Mouse (Mus musculus): ENCODE data around the gene Scyl1.

Scyl1 gene

GRCm38 (mm10) chr19:5787920-5788319 lies 16.7 kb upstream of the Scyl1 start:
- no peak for DNase-seq (ENCODE audit: low spot score in 2 of 2)

DNA sequence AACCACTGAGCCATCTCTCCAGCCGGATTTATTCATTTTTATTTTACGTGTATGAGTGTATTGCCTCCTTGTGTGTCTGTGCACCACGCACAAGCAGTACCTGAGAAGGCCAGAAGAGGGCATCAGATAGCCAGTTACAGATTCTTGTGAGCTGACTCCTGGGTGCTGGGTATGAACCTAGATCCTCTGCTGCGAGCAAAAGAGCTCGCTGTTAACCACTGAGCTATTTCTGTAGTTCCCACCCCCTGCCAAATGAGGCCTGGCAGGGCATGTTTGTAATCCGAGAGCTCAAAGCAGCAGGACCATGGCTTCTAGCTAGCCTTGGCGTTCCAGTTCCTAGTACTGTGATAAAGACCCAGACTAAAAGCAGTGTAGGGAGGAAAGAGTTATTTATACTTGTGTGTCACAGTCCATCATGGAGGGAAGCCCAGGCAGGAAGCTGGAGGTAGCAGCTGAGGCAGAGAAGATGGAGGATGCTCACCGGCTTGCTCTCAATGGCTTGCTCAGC lies 16.0 kb upstream of the Scyl1 start:
- DNase-seq (ENCODE audit: low spot score in 2 of 2), result peak; percentile 80 to 87

- DNase-seq (ENCODE audit: low spot score in 2 of 2), result peak; percentile 79 to 91
Measured at GRCm38 (mm10) chr19:5786441-5787114, 15.4 kb upstream of the Scyl1 start.

DNA sequence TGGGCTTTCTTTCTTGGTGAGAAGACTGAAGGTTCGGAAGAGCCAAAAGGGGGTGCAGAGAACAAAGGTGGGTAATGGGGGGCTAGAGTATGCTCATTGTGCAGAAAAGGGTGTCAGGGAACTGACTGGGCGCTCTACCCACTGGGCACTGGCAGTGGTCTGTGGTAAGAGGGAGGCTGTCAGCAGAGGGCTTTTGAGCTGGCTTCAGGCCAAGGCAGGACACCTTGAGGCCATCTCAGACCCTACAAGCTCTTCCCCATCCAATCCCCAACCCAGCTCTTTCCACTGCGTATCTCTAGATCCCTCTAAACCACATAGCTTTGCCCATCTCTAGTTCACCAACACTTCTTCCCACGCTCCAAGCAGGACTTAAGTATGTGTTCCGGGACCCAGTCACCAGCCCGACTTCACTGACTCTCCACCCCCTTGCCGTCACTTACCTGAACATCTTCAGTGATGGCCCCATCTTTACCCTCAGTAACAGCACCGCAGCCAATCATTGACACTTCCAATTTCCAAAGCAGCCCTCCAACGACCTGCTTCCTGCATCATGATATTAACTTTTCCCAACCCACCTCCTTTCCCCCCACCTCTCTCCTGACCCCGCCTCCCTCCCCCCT lies 13.8 kb upstream of the Scyl1 start:
- no peak for DNase-seq (ENCODE audit: low spot score in 2 of 2)

- DNase-seq (ENCODE audit: low spot score in 2 of 2), result no peak
Measured at GRCm38 (mm10) chr19:5782121-5782520, 10.9 kb upstream of the Scyl1 start.

DNA sequence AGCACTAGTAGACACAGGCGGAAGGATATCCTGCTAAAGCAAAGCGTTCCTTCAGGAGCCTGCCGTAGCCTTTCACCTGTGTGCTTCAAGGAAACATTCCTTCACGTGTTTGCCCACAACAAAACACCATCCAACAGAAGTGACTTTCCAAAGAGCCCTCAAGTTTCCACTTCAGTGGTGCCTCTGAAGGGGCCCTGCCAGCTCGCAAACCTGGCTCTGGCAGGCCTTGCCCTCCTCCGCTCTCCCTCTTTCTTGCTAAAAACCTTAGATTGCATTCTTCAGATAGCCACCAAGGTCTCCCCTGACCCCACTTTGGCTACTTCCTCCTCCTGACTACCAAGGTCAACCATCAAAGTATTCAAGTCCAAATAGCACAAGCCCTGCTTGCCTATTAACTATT lies 10.3 kb upstream of the Scyl1 start:
- no peak for DNase-seq (ENCODE audit: low spot score in 2 of 2)

DNA sequence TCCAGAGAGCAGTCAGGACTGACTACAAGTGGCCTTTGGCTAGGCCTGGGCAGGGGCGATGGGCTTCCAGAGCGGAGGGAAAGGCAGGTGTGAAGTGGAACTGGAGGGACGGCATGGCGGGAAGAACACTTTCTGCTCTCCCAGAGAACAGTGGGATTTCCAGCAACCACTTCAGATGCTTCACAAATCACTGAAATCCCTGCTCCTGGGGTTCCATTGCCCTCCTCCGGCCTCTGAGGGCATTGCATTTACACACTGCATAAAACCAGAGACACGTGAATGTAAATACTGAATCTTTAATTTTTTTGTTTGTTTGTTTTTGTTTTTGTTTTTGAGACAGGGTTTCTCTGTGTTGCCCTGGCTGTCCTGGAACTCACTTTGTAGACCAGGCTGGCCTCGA lies 9.0 kb upstream of the Scyl1 start:
- DNase-seq (ENCODE audit: low spot score in 2 of 2), result no peak

- DNase-seq (ENCODE audit: low spot score in 2 of 2), result no peak
Measured at GRCm38 (mm10) chr19:5778312-5778711, 7.1 kb upstream of the Scyl1 start.

GRCm38 (mm10) chr19:5777387-5778032 lies 6.3 kb upstream of the Scyl1 start:
- DNase-seq (ENCODE audit: low spot score in 2 of 2), result no peak

- DNase-seq (ENCODE audit: low spot score in 2 of 2), result no peak
Measured at GRCm38 (mm10) chr19:5770311-5770710, 908 bp downstream of the Scyl1 start.

DNA sequence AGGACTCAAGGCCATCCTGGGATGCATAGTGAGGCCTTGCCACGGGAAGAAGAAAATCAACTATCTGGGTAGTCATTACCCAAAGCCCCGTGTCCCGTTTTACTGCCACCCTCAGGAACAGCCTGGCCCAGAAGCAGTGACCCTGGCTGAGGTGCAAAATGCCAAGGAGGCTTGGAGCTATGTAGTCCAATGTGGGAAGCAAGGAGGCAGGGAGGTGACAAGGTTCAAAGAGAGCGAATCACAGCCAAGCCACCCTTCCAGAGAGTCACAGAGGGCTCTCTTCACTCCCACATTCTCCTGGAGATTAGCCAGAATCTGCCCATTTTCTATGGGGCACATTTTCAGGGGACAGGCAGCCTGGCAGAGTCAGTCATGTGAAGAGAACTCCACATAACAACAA lies 3.9 kb downstream of the Scyl1 start:
- DNase-seq (ENCODE audit: low spot score in 2 of 2), result no peak

- DNase-seq (ENCODE audit: low spot score in 2 of 2), result no peak
Measured at GRCm38 (mm10) chr19:5763163-5763562, 8.1 kb downstream of the Scyl1 start.

- no peak for DNase-seq (ENCODE audit: low spot score in 2 of 2)
Measured at GRCm38 (mm10) chr19:5758878-5759403, 12.3 kb downstream of the Scyl1 start.

DNA sequence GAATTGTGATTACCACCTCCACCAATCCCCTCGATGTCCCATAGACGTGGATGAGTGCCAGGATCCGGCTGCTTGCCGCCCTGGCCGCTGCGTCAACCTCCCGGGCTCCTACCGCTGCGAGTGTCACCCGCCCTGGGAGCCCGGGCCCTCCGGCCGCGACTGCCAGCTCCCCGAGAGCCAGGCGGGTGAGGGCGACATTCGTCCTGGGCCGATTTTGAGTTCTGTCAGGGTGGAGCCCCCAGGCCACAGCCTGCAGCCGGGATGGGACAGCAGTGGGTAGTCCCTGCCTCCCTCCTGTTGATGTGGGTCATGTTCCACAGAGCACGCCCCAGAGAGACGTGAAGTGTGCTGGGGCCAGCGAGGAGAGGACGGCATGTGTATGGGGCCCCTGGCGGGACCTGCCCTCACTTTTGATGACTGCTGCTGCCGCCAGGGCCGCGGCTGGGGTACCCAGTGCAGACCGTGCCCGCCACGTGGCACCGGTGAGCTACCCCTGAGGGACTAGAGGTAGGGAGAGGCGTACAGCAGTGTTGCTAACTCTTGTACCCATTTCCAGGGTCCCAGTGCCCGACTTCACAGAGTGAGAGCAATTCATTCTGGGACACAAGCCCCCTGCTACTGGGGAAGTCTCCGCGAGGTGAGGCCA lies 14.1 kb downstream of the Scyl1 start:
- peak in 1 of 2 experiments; percentile 58 for DNase-seq (ENCODE audit: low spot score in 2 of 2)

DNA sequence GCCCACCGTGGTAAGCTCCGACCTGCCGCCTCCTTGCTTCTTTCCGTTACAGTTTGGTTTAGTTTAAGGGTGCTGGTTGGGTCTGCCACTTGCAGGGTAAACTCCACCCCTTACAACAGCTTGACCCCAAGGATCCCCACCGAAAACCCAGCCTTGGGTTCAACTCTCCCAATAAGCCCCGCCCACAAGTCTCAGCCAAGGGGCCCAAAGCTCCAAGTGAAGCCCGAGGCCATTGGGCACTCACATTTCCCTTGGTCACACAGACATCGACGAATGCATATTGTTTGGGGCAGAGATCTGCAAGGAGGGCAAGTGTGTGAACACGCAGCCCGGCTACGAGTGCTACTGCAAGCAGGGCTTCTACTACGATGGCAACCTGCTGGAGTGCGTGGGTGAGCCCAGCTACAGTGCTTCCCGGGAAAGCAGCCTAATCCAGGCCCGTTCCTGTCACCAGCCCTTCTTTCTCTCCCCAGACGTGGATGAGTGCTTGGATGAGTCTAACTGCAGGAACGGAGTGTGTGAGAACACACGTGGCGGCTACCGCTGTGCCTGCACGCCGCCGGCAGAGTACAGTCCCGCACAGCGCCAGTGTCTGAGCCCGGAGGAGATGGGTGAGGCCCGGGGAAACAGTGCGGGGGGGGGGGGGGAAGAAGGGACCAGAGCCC lies 14.8 kb downstream of the Scyl1 start:
- DNase-seq (ENCODE audit: low spot score in 2 of 2), result peak in 1 of 2 experiments; percentile 56

DNA sequence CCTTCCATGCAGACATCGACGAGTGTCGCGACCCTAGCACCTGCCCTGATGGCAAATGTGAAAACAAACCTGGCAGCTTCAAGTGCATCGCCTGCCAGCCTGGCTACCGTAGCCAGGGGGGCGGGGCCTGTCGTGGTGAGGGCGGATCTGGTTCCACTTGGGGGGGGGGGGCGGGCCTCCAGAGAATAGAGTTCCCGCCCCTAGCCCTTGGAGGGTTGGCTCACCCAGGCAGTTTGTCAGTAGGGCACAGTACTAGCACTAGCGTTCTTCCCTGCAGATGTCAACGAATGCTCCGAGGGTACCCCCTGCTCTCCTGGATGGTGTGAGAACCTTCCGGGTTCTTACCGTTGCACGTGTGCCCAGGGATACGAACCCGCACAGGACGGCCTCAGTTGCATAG lies 19.5 kb downstream of the Scyl1 start:
- no peak for DNase-seq (ENCODE audit: low spot score in 2 of 2)

GRCm38 (mm10) chr19:5750951-5751350 lies 20.3 kb downstream of the Scyl1 start:
- DNase-seq (ENCODE audit: low spot score in 2 of 2), result no peak

GRCm38 (mm10) chr19:5749476-5749875 lies 21.7 kb downstream of the Scyl1 start:
- DNase-seq (ENCODE audit: low spot score in 2 of 2), result no peak

DNA sequence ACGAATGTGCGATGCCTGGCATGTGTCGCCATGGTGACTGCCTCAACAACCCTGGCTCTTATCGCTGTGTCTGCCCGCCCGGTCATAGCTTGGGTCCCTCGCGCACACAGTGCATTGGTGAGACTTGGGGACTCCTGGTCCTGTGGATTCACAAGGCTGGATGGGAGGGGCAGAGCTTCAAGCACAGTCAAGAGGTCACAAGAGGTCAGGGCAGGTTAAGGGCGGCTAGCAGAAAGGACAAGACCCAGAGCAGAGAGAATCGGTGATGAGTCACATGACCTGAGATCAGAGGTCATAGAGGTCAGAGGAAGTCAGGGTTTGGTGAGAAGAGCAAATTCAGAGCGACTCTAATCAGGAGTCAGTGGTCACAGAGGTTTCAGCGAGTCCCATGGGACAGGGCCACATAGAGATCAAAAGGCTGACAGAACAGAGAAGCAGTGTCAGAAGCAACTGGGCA lies 24.3 kb downstream of the Scyl1 start:
- no peak for DNase-seq (ENCODE audit: low spot score in 2 of 2)

DNA sequence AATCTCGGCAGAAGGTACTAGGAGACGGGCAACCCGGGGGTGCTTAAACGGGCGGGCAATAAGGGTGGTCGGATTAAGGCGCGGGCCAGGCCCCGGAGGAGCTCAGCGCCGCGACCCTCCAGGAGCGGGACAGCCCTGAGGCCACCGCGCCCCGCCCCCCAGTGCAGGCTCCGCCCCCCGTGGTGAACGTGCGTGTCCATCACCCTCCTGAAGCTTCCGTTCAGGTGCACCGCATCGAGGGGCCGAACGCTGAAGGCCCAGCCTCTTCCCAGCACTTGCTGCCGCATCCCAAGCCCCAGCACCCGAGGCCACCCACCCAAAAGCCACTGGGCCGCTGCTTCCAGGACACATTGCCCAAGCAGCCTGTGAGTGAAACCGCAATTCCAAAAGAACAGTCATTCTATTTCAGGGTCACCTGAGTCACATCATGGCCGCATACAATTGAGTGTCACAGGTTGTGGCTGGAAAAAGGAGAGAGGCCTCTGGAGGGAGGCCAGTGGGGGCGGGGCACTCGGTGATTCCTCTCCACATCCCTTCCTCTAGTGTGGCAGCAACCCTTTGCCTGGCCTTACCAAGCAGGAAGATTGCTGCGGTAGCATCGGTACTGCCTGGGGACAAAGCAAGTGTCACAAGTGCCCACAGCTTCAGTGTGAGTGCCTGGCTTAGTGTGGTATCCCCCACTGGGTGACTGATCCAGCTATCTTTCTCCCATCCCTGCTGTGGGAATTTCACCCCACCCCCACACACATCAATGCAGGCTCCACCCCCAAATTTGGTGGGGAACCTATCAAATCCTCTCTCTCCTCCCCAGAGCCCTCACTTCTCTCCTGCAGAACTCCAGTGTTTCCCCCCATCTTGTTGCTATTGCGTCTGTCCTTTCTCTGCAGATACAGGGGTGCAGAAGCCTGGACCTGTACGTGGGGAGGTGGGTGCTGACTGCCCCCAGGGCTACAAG lies 25.2 kb downstream of the Scyl1 start:
- DNase-seq (ENCODE audit: low spot score in 2 of 2), result no peak
